Mouse (Mus musculus) limb, embryonic 12.5 days (tissue): ENCODE measurements around the gene Cdca4. TPM values are rescaled to one million over a fixed set of nuclear protein-coding genes. Genes with fewer than 3 reads are reported as not detected.

Experiments
- ATAC-seq: fragments of 200-750 bp; cut with Nextera tagmentation; 2 replicates; pipeline ENCODE4 v1.8.0; 2017; ENCODE audit warnings: low read depth, moderate TSS enrichment; ENCODE audit not compliant: insufficient number of reproducible peaks, insufficient read depth, low FRiP score, low TSS enrichment
- H3K27ac ChIP-seq: fragments of 300-500 bp; sonication (generic); 2 replicates; pipeline ENCODE4 v1.5.1; 2016; ENCODE audit warnings: mild to moderate bottlenecking, moderate library complexity
- H3K27me3 ChIP-seq: fragments of 300-500 bp; sonication (generic); 2 replicates; pipeline ENCODE4 v1.6.1; 2016; ENCODE audit warnings: mild to moderate bottlenecking, moderate library complexity
- H3K36me3 ChIP-seq: fragments of 300-500 bp; sonication (generic); 2 replicates; pipeline ENCODE4 v1.6.1; 2016; ENCODE audit warnings: mild to moderate bottlenecking, moderate library complexity
- H3K4me1 ChIP-seq: fragments of 300-500 bp; sonication (generic); replicated peaks from 2 replicates; pipeline ENCODE4 v1.6.1; 2016
- H3K4me2 ChIP-seq: fragments of 300-500 bp; sonication (generic); 2 replicates; pipeline ENCODE4 v1.6.1; 2016; ENCODE audit warnings: mild to moderate bottlenecking, moderate library complexity
- H3K4me3 ChIP-seq: fragments of 300-500 bp; sonication (generic); replicated peaks from 2 replicates; pipeline ENCODE4 v1.5.1; 2016; ENCODE audit warnings: mild to moderate bottlenecking
- H3K9ac ChIP-seq: fragments of 300-500 bp; sonication (generic); replicated peaks from 2 replicates; pipeline ENCODE4 v1.6.1; 2016; ENCODE audit warnings: mild to moderate bottlenecking, moderate library complexity
- H3K9me3 ChIP-seq: fragments of 300-500 bp; sonication (generic); 2 replicates; pipeline ENCODE4 v1.6.1; 2016; ENCODE audit warnings: mild to moderate bottlenecking, moderate library complexity
- WGBS: fragments of 180-500 bp; shearing (Covaris S2); methylation state at CpG from one replicate; pipeline ENCODE4 v1.1.7; 2016; 5-methylcytosine and 5-hydroxymethylcytosine counted together
- polyA plus RNA-seq: library from polyadenylated mRNA; unstranded; fragments of >200 nt; fragmentation: Nextera tagmentation; extraction: Ambion mirVana; gene quantifications from 2 replicates; pipeline ENCODE4 v1.2.1, GENCODE M21; 2016

Cdca4 gene
- 166 TPM in 2 replicates for polyA plus RNA-seq

- H3K9ac ChIP-seq = peak within 1 kb of the TSS; percentile 93
- under 1% methylated on average over 70 of the region's 72 CpGs for WGBS
Measured at GRCm38 (mm10) chr12:112829244-112829864, at the start of gene Cdca4. Gene Cdca4, minus strand, starts transcription at chr12:112829423.

GRCm38 (mm10) chr12:112877607-112878020 is 48.4 kb upstream of the Cdca4 start:
- Histone ChIP-seq H3K4me2 (peak overlapping the region; percentile 85), H3K27ac (no peak overlapping the region), H3K9ac (peak overlapping the region; percentile 62), H3K4me3 (peak overlapping the region; percentile 46), H3K27me3 (peaks cover 80% of the 10 kb centered on the region), H3K4me1 (peaks cover 32% of the 10 kb centered on the region), H3K36me3 (no peaks in the 10 kb centered on the region), H3K9me3 (no peaks in the 10 kb centered on the region)
- peak; percentile 21; the same call in 1 of the 2 replicates for ATAC-seq
- 1% methylated on average over 37 of the region's 37 CpGs for WGBS

More at GRCm38 (mm10) chr12:112829244-112829864, at the start of gene Cdca4:
- no peaks in the 10 kb centered on the region for H3K9me3 ChIP-seq
- H3K36me3 ChIP-seq = peaks cover 53% of the 10 kb centered on the region
- peaks cover 43% of the 10 kb centered on the region for H3K4me1 ChIP-seq
- peak within 1 kb of the TSS; percentile 76 for H3K4me2 ChIP-seq
- peak; percentile 95 for ATAC-seq
- H3K27me3 ChIP-seq = no peaks in the 10 kb centered on the region
- H3K4me3 ChIP-seq = peak within 1 kb of the TSS; percentile 79
- peak within 1 kb of the TSS; percentile 92 for H3K27ac ChIP-seq

- WGBS = 3% methylated on average over 17 of the region's 17 CpGs
- peak overlapping the region; percentile 62 for H3K9ac ChIP-seq
- H3K4me3 ChIP-seq = peak overlapping the region; percentile 46
- ATAC-seq = no peak
- H3K9me3 ChIP-seq = no peaks in the 10 kb centered on the region
- no peaks in the 10 kb centered on the region for H3K36me3 ChIP-seq
- peaks cover 32% of the 10 kb centered on the region for H3K4me1 ChIP-seq
- peak overlapping the region; percentile 85 for H3K4me2 ChIP-seq
- peaks cover 84% of the 10 kb centered on the region for H3K27me3 ChIP-seq
- H3K27ac ChIP-seq = no peak overlapping the region
Measured at GRCm38 (mm10) chr12:112877073-112877576, 47.9 kb upstream of the Cdca4 start.

GRCm38 (mm10) chr12:112876332-112877072 is 47.3 kb upstream of the Cdca4 start:
- Histone ChIP-seq H3K27me3 (peaks cover 90% of the 10 kb centered on the region), H3K4me3 (peak overlapping the region; percentile 46), H3K9me3 (no peaks in the 10 kb centered on the region), H3K9ac (no peak overlapping the region), H3K4me1 (peaks cover 32% of the 10 kb centered on the region), H3K27ac (no peak overlapping the region), H3K4me2 (peak overlapping the region; percentile 85), H3K36me3 (no peaks in the 10 kb centered on the region)
- 5% methylated on average over 28 of the region's 28 CpGs for whole genome bisulfite sequencing
- no peak for ATAC-seq

GRCm38 (mm10) chr12:112875225-112876013 is 46.2 kb upstream of the Cdca4 start:
- WGBS = 23% methylated on average over 16 of the region's 16 CpGs
- Histone ChIP-seq H3K9me3 (no peaks in the 10 kb centered on the region), H3K9ac (no peak overlapping the region), H3K27ac (no peak overlapping the region), H3K4me1 (peaks cover 32% of the 10 kb centered on the region), H3K27me3 (peaks cover 96% of the 10 kb centered on the region), H3K4me2 (no peak overlapping the region), H3K36me3 (no peaks in the 10 kb centered on the region), H3K4me3 (no peak overlapping the region)
- peak; percentile 18; the same call in 1 of the 2 replicates for ATAC-seq

- 18% methylated on average over 22 of the region's 22 CpGs for WGBS
- H3K9ac ChIP-seq = peak overlapping the region; percentile 23; the same call in 1 of the 2 replicates
- no peaks in the 10 kb centered on the region for H3K36me3 ChIP-seq
Measured at GRCm38 (mm10) chr12:112874199-112874598, 45.0 kb upstream of the Cdca4 start.

GRCm38 (mm10) chr12:112873452-112874190 is 44.4 kb upstream of the Cdca4 start:
- Histone ChIP-seq H3K4me3 (peak overlapping the region; percentile 24), H3K4me2 (peak overlapping the region; percentile 51), H3K9ac (peak overlapping the region; percentile 23; the same call in 1 of the 2 replicates), H3K27me3 (peaks cover 95% of the 10 kb centered on the region), H3K36me3 (no peaks in the 10 kb centered on the region), H3K4me1 (peaks cover 39% of the 10 kb centered on the region), H3K9me3 (no peaks in the 10 kb centered on the region), H3K27ac (0 out of 2 replicates have a peak overlapping the region, but pooled peaks have one; percentile 0)
- ATAC-seq = no peak
- WGBS = 18% methylated on average over 18 of the region's 18 CpGs

More at GRCm38 (mm10) chr12:112874199-112874598, 45.0 kb upstream of the Cdca4 start:
- Histone ChIP-seq H3K4me1 (peaks cover 39% of the 10 kb centered on the region), H3K9me3 (no peaks in the 10 kb centered on the region), H3K4me2 (peak overlapping the region; percentile 51), H3K27ac (0 out of 2 replicates have a peak overlapping the region, but pooled peaks have one; percentile 0), H3K4me3 (peak overlapping the region; percentile 24), H3K27me3 (peaks cover 95% of the 10 kb centered on the region)
- no peak for ATAC-seq

- WGBS = 82% methylated on average over 10 of the region's 10 CpGs
- Histone ChIP-seq H3K36me3 (no peaks in the 10 kb centered on the region), H3K27ac (no peak overlapping the region), H3K9ac (no peak overlapping the region), H3K4me3 (no peak overlapping the region), H3K9me3 (no peaks in the 10 kb centered on the region), H3K4me1 (peaks cover 36% of the 10 kb centered on the region), H3K4me2 (no peak overlapping the region), H3K27me3 (peaks cover 95% of the 10 kb centered on the region)
- no peak for ATAC-seq
Measured at GRCm38 (mm10) chr12:112872991-112873390, 43.8 kb upstream of the Cdca4 start.

GRCm38 (mm10) chr12:112871272-112871671 is 42.0 kb upstream of the Cdca4 start:
- peaks cover 78% of the 10 kb centered on the region for H3K27me3 ChIP-seq
- no peaks in the 10 kb centered on the region for H3K9me3 ChIP-seq
- ATAC-seq = no peak
- no peak overlapping the region for H3K27ac ChIP-seq
- H3K9ac ChIP-seq = no peak overlapping the region
- H3K4me2 ChIP-seq = no peak overlapping the region
- no peak overlapping the region for H3K4me3 ChIP-seq
- 72% methylated on average over 2 of the region's 2 CpGs for whole genome bisulfite sequencing
- H3K4me1 ChIP-seq = peaks cover 19% of the 10 kb centered on the region
- H3K36me3 ChIP-seq = no peaks in the 10 kb centered on the region

GRCm38 (mm10) chr12:112870775-112871174 is 41.6 kb upstream of the Cdca4 start:
- no peaks in the 10 kb centered on the region for H3K36me3 ChIP-seq
- H3K4me2 ChIP-seq = no peak overlapping the region
- no peak overlapping the region for H3K9ac ChIP-seq
- H3K9me3 ChIP-seq = no peaks in the 10 kb centered on the region
- 43% methylated on average over 13 of the region's 13 CpGs for WGBS
- H3K4me3 ChIP-seq = no peak overlapping the region
- no peak overlapping the region for H3K27ac ChIP-seq
- ATAC-seq = no peak
- peaks cover 73% of the 10 kb centered on the region for H3K27me3 ChIP-seq
- peaks cover 16% of the 10 kb centered on the region for H3K4me1 ChIP-seq
